Mouse (Mus musculus) adrenal gland, postnatal 10 days (tissue): ENCODE results near the gene Rpl36a. TPM values are rescaled to one million over a fixed set of nuclear protein-coding genes. Genes with fewer than 3 reads are reported as not detected.

Experiments used
- DNase-seq: peaks from one replicate; pipeline ENCODE4 v3.0.0; 2021; ENCODE audit warnings: mixed read lengths
- total RNA-seq, 2 experiments: library from RNA; stranded (reverse); gene quantifications; 2 replicates each; pipeline ENCODE4 v1.2.3; 2021

Gene Rpl36a
- total RNA-seq, 2 experiments from 2014 or later, result 336 to 341 TPM

DNA sequence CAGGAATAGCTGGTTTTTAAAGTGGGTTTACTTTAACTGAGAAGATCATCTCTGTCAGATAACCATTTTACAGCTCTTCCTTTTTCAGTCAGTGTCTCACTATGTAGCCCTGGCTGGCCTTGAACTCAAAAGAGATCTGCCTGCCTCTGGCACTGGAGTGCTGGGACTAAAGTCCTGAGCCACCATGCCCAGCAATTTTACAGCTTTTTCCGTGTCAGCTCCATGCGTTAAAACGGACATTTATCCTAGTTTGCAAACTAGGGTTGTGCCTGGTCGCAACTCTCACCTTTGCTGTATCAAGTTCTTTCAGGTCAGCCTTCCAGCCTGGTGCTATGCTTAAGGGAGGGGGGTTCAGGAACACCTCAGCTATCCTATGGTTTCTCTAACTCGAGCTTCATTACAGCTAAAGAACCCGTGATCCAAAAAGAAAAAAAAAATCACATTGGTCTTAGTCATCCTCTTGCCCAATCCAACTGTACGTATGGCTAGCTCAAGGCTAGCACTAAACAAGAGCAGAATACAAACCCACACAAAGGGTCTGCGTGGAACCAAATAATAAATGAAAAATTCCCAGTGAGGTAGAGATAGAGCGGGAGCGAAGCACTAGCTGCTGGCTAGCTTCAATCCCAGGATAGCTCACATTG is 14.6 kb downstream of the Rpl36a start:
- no peak for DNase-seq

DNA sequence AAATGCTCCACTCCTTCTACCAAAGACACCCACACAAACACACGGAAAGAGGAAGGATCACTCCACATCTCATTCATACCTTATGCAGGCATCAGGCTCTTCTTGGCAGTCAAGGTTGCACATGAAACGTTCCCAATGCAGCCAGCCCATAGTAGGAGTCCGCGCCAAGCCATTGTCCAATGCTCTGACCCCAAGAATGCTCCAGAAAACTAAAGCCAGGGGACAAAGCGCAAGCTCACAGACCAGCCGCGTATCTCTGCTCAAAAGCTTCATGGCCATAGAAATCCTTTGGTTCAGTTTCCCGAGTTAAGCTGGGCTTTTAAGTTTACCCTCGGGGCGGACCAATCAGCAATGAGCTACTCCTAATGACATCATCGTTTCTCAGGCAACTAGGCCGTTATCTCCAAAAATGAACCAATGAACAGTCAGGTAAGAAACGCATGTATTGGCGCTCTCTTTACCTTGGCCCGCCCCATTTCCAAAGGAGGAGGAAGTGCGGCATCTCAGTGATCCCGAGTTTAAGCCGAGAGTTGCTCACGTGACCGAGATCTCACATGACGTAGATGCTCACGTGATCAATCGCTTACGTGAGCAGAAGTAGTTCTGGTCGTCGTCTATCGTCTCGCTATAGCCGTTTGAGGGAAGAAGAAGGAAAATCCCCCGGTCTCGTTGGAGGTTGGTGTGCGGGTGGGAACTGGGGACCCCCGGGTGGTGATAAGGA is 15.4 kb downstream of the Rpl36a start, which contains the start of the genes Gla and Hnrnph2:
Gla (minus strand) TSS at position 467 of the 721 bp plus-strand sequence.
Hnrnph2 (plus strand) TSS at position 521 of the 721 bp plus-strand sequence.
- DNase-seq, result peak; percentile 87

GRCm38 (mm10) chrX:134601380-134602120 is 16.1 kb downstream of the Rpl36a start:
- DNase-seq, result peak; percentile 13

GRCm38 (mm10) chrX:134609472-134609871 is 24.0 kb downstream of the Rpl36a start:
- peak; percentile 11 for DNase-seq

GRCm38 (mm10) chrX:134610984-134611383 is 25.5 kb downstream of the Rpl36a start:
- DNase-seq, result no peak

DNA sequence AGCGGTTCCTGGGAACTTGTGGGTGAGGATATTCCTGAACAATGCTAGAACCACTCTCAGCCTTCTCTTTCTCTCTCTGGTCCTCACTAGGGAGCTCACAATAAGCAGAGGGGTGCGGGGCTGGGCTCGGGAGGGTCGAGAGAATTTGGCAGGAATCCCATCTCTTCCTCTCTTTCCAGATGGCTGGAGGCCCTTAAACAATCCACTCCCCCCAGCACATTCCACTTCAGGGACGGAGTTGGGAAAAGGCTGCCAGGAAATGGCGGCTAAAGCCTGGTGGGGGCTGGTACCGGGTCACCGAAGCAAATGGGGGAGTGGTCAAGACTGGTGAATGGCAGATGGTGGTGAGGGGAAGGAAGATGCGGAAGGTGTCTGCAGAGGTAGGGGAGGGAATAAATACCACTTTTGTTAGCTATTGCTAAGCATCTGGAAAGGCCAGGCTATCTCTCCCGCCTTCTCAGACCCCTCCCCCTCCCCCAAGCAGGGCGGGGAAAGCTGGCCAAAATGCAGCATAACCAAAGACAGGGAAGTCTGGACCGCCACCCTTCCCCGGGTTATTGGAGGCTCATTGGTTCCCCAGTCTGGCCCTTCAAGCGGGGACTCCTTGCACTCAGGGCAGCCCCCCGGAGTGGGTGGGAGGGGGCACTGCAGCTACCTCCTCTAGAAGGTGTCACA is 27.0 kb downstream of the Rpl36a start:
- peak; percentile 64 for DNase-seq

GRCm38 (mm10) chrX:134614306-134614705 is 28.9 kb downstream of the Rpl36a start:
- no peak for DNase-seq

GRCm38 (mm10) chrX:134619695-134620094 is 34.2 kb downstream of the Rpl36a start:
- no peak for DNase-seq

GRCm38 (mm10) chrX:134620254-134620865 is 34.9 kb downstream of the Rpl36a start:
- DNase-seq, result no peak

GRCm38 (mm10) chrX:134621685-134622084 is 36.2 kb downstream of the Rpl36a start:
- DNase-seq, result no peak

GRCm38 (mm10) chrX:134623350-134623749 is 37.9 kb downstream of the Rpl36a start:
- DNase-seq, result no peak

DNA sequence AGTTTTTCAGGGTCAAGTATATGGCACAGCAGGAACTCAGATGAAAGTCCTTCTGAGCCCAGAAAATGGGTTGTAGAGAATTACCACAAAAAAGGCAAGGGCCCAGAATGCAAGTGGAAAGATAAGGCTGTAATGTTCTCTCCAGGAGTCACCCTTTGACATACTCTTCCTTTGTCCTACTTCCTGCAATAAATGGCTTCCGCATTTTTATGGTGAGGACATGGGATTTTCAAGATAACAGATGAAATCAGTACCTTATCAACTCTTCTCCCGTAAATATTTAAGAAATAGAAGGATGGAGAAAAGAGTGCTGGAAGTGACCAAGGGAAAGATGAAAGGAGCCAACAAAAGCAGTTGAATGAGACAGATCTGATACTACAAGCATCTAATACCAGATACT is 42.7 kb downstream of the Rpl36a start:
- DNase-seq, result no peak

GRCm38 (mm10) chrX:134632710-134633109 is 47.3 kb downstream of the Rpl36a start:
- no peak for DNase-seq

DNA sequence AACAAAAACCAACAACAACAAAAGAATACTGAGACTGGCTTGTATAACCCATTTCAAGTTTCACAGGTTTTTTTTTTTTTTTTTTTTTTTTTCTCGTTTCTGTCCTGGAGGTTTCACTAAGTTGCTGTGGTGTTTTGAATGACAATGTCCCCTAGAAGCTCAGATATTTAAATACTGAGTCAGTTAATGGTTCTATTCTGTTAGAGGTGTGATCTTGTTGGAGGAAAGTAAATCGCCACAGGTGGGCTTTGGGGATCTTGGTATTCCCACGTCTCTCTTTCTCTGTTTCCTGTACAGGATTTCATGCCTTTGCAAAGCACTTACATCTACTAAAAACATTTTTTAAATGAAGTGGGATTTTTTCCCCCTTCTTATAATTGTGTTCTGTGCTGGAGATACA is 49.7 kb downstream of the Rpl36a start:
- DNase-seq, result no peak

DNA sequence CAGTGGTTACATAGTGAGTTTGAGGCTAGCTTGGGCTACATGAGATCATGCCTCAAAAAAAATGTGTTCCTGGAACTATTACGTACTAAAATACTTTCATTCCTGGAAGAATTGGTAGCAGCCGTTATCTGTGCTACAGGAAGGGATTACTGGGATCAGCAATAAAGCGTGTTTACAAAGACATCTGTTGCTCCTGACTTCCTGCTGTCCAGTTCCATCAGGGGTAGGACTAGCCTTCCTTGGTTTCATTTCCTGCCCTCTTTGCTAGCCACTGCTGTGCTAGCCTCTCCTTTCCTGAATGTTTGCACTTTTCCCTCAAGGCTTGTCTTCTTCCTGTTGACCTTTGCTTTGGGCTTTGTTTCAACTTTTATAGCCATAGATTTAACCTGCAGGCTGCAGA is 50.4 kb downstream of the Rpl36a start:
- no peak for DNase-seq

Other genes starting within 250 kb of the Rpl36a start
- gene Drp2, start 181.1 kb upstream of the Rpl36a start, total RNA-seq, result 1 to 10 TPM in 1 of 2 experiments, under 1 TPM in 1; 0.51 to 1.3 TPM
- not detected for gene Taf7l, start 109.2 kb upstream of the Rpl36a start, total RNA-seq
- gene Timm8a1, start 43.8 kb upstream of the Rpl36a start, total RNA-seq, result 10 to 100 TPM; 52.9 to 58.0 TPM
- gene Btk, start 2.1 kb upstream of the Rpl36a start, total RNA-seq, result 1 to 10 TPM; 2.5 to 3.3 TPM
- 1 to 10 TPM; 5.4 to 5.8 TPM for gene Gla, start 15.5 kb downstream of the Rpl36a start, total RNA-seq
- gene Hnrnph2, start 15.5 kb downstream of the Rpl36a start, total RNA-seq, result 10 to 100 TPM; 83.6 to 83.9 TPM
- gene Armcx4, start 100.9 kb downstream of the Rpl36a start, total RNA-seq, result 10 to 100 TPM; 12.8 to 17.2 TPM
- 10 to 100 TPM; 18.5 to 23.0 TPM for gene Armcx1, start 132.3 kb downstream of the Rpl36a start, total RNA-seq
- 10 to 100 TPM in 1 of 2 experiments, 1 to 10 TPM in 1; 8.3 to 10.6 TPM for gene Armcx6, start 165.8 kb downstream of the Rpl36a start, total RNA-seq
- gene Armcx3, start 170.9 kb downstream of the Rpl36a start, total RNA-seq, result 10 to 100 TPM; 36.8 to 38.9 TPM
- 10 to 100 TPM; 43.8 to 47.1 TPM for gene Armcx2, start 223.6 kb downstream of the Rpl36a start, total RNA-seq